ENCODE assay signal across 8 mouse cellular contexts in genomic region chr13:91697011-91697410, GRCm38 (mm10). TPM values are rescaled to one million over a fixed set of nuclear protein-coding genes. Genes with fewer than 3 reads are reported as not detected.
DNase-seq lines count a peak whose midpoint lies in the region; ATAC-seq and TF ChIP-seq lines count a peak whose summit lies in the region.

No protein-coding gene starts in this region.

- intact Hi-C loops in left cerebral cortex, postnatal 4 days (cut with DNase I): loop anchor here (10.0 kb wide), 2 partner anchors 232 to 732 kb away; partner anchors contain the start of gene Ssbp2

- DNase-seq in layer of hippocampus, adult 2 months (ENCODE audit: low spot score in 2 of 2): peak in 1 of 2 experiments; percentile 49
- no peak for DNase-seq in layer of hippocampus, postnatal 36 days
- DNase-seq in c-Kit-negative CD71-positive TER-119-positive erythroid progenitor cells, embryonic 14.5 days (ENCODE audit: low read depth, low spot score): peak; percentile 33
- peak; percentile 27 for DNase-seq in left cerebral cortex, postnatal 4 days
- DNase-seq in retina, adult 2 months (ENCODE audit: low read depth, low spot score): peak; percentile 41
- DNase-seq in urinary bladder, postnatal 10 days (ENCODE audit: low spot score): no peak

- H3K4me3 ChIP-seq in layer of hippocampus, adult 2 months: no peak overlapping the region
- no peak overlapping the region for H3K4me3 ChIP-seq in E14TG2a.4 (replicated peaks; ENCODE audit: low read length)

- peak; percentile 78 for TF ChIP-seq CTCF in layer of hippocampus, adult 2 months (conservative IDR thresholded peaks at IDR 0.05)
- TF ChIP-seq CTCF in E14TG2a.4 (conservative IDR thresholded peaks at IDR 0.05; ENCODE audit: low read length): peak; percentile 77

- H3K9me3 ChIP-seq in E14TG2a.4 (ENCODE audit: low read length): no peaks in the 10 kb centered on the region

- H3K27ac ChIP-seq in layer of hippocampus, adult 2 months: no peak overlapping the region

- no peaks in the 10 kb centered on the region for H3K4me1 ChIP-seq in E14TG2a.4 (replicated peaks; ENCODE audit: low read depth, low read length)

- H3K36me3 ChIP-seq in E14TG2a.4 (ENCODE audit: insufficient read depth, low read length): no peaks in the 10 kb centered on the region

- no peaks in the 10 kb centered on the region for H3K27me3 ChIP-seq in E14TG2a.4 (ENCODE audit: insufficient read depth, low read length)

- peak; percentile 75 for ATAC-seq in granulocyte monocyte progenitor cell, adult 5-6 weeks (replicated peaks; ENCODE audit: poor library complexity, severe bottlenecking)

RNA-seq across cellular contexts. Expression of gene Acot12, which starts 44.3 kb away (rescaled TPM):
- under 1 TPM; 0.49 to 0.61 TPM for total RNA-seq in layer of hippocampus, adult 2 months (2021)
- under 1 TPM; 0.46 to 0.70 TPM for total RNA-seq in layer of hippocampus, postnatal 36 days (2021)
- not detected in 2 replicates for total RNA-seq in granulocyte monocyte progenitor cell, adult 5-6 weeks (2014; fragmentation: Nextera tagmentation)
- not detected in 2 replicates for total RNA-seq in granulocyte monocyte progenitor cell, adult 5-6 weeks (2017)
- under 1 TPM in 1 of 2 experiments, not detected in 1; 0.24 TPM for total RNA-seq in left cerebral cortex, postnatal 4 days (2021)

Comparison
In these comparisons a context has a peak if more than half of its experiments do, and no peak if none do; other contexts are left out.
1. DNase-seq: peak in c-Kit-negative CD71-positive TER-119-positive erythroid progenitor cells, embryonic 14.5 days (single experiment), left cerebral cortex, postnatal 4 days (single experiment) and retina, adult 2 months (single experiment); none in layer of hippocampus, postnatal 36 days (0 of 2) and urinary bladder, postnatal 10 days (single experiment).